7 mouse cellular contexts compared by ENCODE assay signal in genomic region chr15:103255169-103255568, GRCm38 (mm10). TPM values are rescaled to one million over a fixed set of nuclear protein-coding genes. Genes with fewer than 3 reads are reported as not detected.
DNase-seq lines count a peak whose midpoint lies in the region; ATAC-seq and TF ChIP-seq lines count a peak whose summit lies in the region.

No protein-coding gene starts in this region.

- TF ChIP-seq POLR2A in olfactory bulb, adult 2 months (IDR thresholded peaks at IDR 0.05; ENCODE audit: insufficient read depth, low read depth, low read length), result no peak

- H3K4me2 ChIP-seq in heart, embryonic 11.5 days, result peak overlapping the region; percentile 89
- peak overlapping the region; percentile 86 for H3K4me2 ChIP-seq in kidney, embryonic 14.5 days (replicated peaks; ENCODE audit: low read depth, low read length)

- H3K27ac ChIP-seq in brown adipose tissue, adult 24 weeks (replicated peaks; ENCODE audit: low read depth, low read length), result no peak overlapping the region
- H3K27ac ChIP-seq in heart, embryonic 11.5 days (ENCODE audit: low read depth, low read length), result peak overlapping the region; percentile 52
- H3K27ac ChIP-seq in kidney, embryonic 14.5 days (ENCODE audit: low read depth, low read length), result peak overlapping the region; percentile 62
- no peak overlapping the region for H3K27ac ChIP-seq in olfactory bulb, adult 2 months (ENCODE audit: insufficient read depth, low read depth, low read length)

- peak; percentile 52 for DNase-seq in Muller cell, postnatal 12 days (ENCODE audit: inconsistent ontology term)
- DNase-seq in lung, postnatal 10 days, result peak; percentile 71
- DNase-seq in layer of hippocampus, adult 9-11 months, result no peak

- H3K4me3 ChIP-seq in brown adipose tissue, adult 24 weeks (ENCODE audit: insufficient read depth, low read depth, low read length), result peak overlapping the region; percentile 17
- H3K4me3 ChIP-seq in heart, embryonic 11.5 days (ENCODE audit: low read depth, low read length), result peak overlapping the region; percentile 57
- H3K4me3 ChIP-seq in kidney, embryonic 14.5 days (ENCODE audit: low read length), result peak overlapping the region; percentile 44
- H3K4me3 ChIP-seq in olfactory bulb, adult 2 months (ENCODE audit: insufficient read depth, low read depth, low read length), result peak overlapping the region; percentile 27

- H3K36me3 ChIP-seq in heart, embryonic 11.5 days (ENCODE audit: control insufficient read depth, insufficient read depth, low read length), result no peaks in the 10 kb centered on the region
- no peaks in the 10 kb centered on the region for H3K36me3 ChIP-seq in kidney, embryonic 14.5 days (ENCODE audit: control insufficient read depth, insufficient read depth, low read length)

- no peaks in the 10 kb centered on the region for H3K9me3 ChIP-seq in heart, embryonic 11.5 days (replicated peaks; ENCODE audit: control insufficient read depth, low read length)
- no peaks in the 10 kb centered on the region for H3K9me3 ChIP-seq in kidney, embryonic 14.5 days (ENCODE audit: control insufficient read depth, low read length)

- H3K9ac ChIP-seq in heart, embryonic 11.5 days (ENCODE audit: low read depth, low read length), result peak overlapping the region; percentile 79
- peak overlapping the region; percentile 62 for H3K9ac ChIP-seq in kidney, embryonic 14.5 days (ENCODE audit: low read depth, low read length)

- WGBS in heart, embryonic 11.5 days (ENCODE audit: insufficient replicate concordance), result under 1% methylated on average over 25 of the region's 25 CpGs
- under 1% methylated on average over 23 of the region's 25 CpGs for WGBS in kidney, embryonic 14.5 days
- 2% methylated on average over 25 of the region's 25 CpGs for WGBS in olfactory bulb, adult 2 months

- TF ChIP-seq CTCF in olfactory bulb, adult 2 months (IDR thresholded peaks at IDR 0.05; ENCODE audit: insufficient read depth, low read depth, low read length), result no peak

- H3K4me1 ChIP-seq in brown adipose tissue, adult 24 weeks (ENCODE audit: control insufficient read depth, insufficient read depth, insufficient read length, low read length), result peaks cover 5% of the 10 kb centered on the region; the same call in 1 of the 2 replicates
- H3K4me1 ChIP-seq in heart, embryonic 11.5 days (ENCODE audit: control insufficient read depth, insufficient read depth, low read length), result peaks cover 23% of the 10 kb centered on the region
- H3K4me1 ChIP-seq in kidney, embryonic 14.5 days (ENCODE audit: control insufficient read depth, insufficient read depth, low read length), result peaks cover 23% of the 10 kb centered on the region
- H3K4me1 ChIP-seq in olfactory bulb, adult 2 months (ENCODE audit: control insufficient read depth, insufficient read depth, low read length), result peaks cover 6% of the 10 kb centered on the region; the same call in 1 of the 2 replicates

- ATAC-seq in heart, embryonic 11.5 days (replicated peaks; ENCODE audit: insufficient number of reproducible peaks, low FRiP score, low TSS enrichment), result peak; percentile 47
- ATAC-seq in kidney, embryonic 14.5 days (ENCODE audit: low FRiP score, low TSS enrichment), result peak; percentile 74

- no peaks in the 10 kb centered on the region for H3K27me3 ChIP-seq in heart, embryonic 11.5 days (ENCODE audit: control insufficient read depth, insufficient read depth, low read length)
- no peaks in the 10 kb centered on the region for H3K27me3 ChIP-seq in kidney, embryonic 14.5 days (ENCODE audit: control insufficient read depth, insufficient read depth, low read length)

RNA-seq across cellular contexts. Expression of gene Nfe2, which starts 3.0 kb away (rescaled TPM):
- polyA plus RNA-seq in brown adipose tissue, adult 24 weeks (2012; ENCODE audit: insufficient read depth, insufficient read length, missing spikeins), result not detected in 2 replicates
- polyA plus RNA-seq in heart, embryonic 11.5 days (2014; fragmentation: Nextera tagmentation; extraction: Ambion mirVana), result 21.9 and 24.2 TPM in 2 replicates
- polyA plus RNA-seq in kidney, embryonic 14.5 days (2014; fragmentation: Nextera tagmentation; extraction: Ambion mirVana), result 3.1 and 3.9 TPM in 2 replicates
- not detected in 2 replicates for polyA plus RNA-seq in olfactory bulb, adult 2 months (2012; ENCODE audit: insufficient read depth, insufficient read length, low replicate concordance, missing spikeins)

RNA-seq across cellular contexts. Expression of gene Hnrnpa1, which starts 14.9 kb away (rescaled TPM):
- 50.5 and 76.9 TPM in 2 replicates for polyA plus RNA-seq in brown adipose tissue, adult 24 weeks (2012; ENCODE audit: insufficient read depth, insufficient read length, missing spikeins)
- polyA plus RNA-seq in heart, embryonic 11.5 days (2014; fragmentation: Nextera tagmentation; extraction: Ambion mirVana), result 572 and 590 TPM in 2 replicates
- 1,180 and 1,314 TPM in 2 replicates for polyA plus RNA-seq in kidney, embryonic 14.5 days (2014; fragmentation: Nextera tagmentation; extraction: Ambion mirVana)
- polyA plus RNA-seq in olfactory bulb, adult 2 months (2012; ENCODE audit: insufficient read depth, insufficient read length, low replicate concordance, missing spikeins), result 185 and 643 TPM in 2 replicates

RNA-seq across cellular contexts. Expression of gene Cbx5, which starts 15.6 kb away (rescaled TPM):
- polyA plus RNA-seq in brown adipose tissue, adult 24 weeks (2012; ENCODE audit: insufficient read depth, insufficient read length, missing spikeins), result 29.2 and 37.9 TPM in 2 replicates
- polyA plus RNA-seq in heart, embryonic 11.5 days (2014; fragmentation: Nextera tagmentation; extraction: Ambion mirVana), result 139 and 146 TPM in 2 replicates
- polyA plus RNA-seq in kidney, embryonic 14.5 days (2014; fragmentation: Nextera tagmentation; extraction: Ambion mirVana), result 146 and 161 TPM in 2 replicates
- polyA plus RNA-seq in olfactory bulb, adult 2 months (2012; ENCODE audit: insufficient read depth, insufficient read length, low replicate concordance, missing spikeins), result 111 and 221 TPM in 2 replicates

RNA-seq across cellular contexts. Expression of gene Copz1, which starts 17.3 kb away (rescaled TPM):
- 85.4 and 95.1 TPM in 2 replicates for polyA plus RNA-seq in brown adipose tissue, adult 24 weeks (2012; ENCODE audit: insufficient read depth, insufficient read length, missing spikeins)
- 217 and 221 TPM in 2 replicates for polyA plus RNA-seq in heart, embryonic 11.5 days (2014; fragmentation: Nextera tagmentation; extraction: Ambion mirVana)
- 290 and 322 TPM in 2 replicates for polyA plus RNA-seq in kidney, embryonic 14.5 days (2014; fragmentation: Nextera tagmentation; extraction: Ambion mirVana)
- not detected in 2 replicates for polyA plus RNA-seq in olfactory bulb, adult 2 months (2012; ENCODE audit: insufficient read depth, insufficient read length, low replicate concordance, missing spikeins)

RNA-seq across cellular contexts. Expression of gene Gpr84, which starts 55.2 kb away (rescaled TPM):
- polyA plus RNA-seq in brown adipose tissue, adult 24 weeks (2012; ENCODE audit: insufficient read depth, insufficient read length, missing spikeins), result not detected in 2 replicates
- polyA plus RNA-seq in heart, embryonic 11.5 days (2014; fragmentation: Nextera tagmentation; extraction: Ambion mirVana), result 0.41 and 0.53 TPM in 2 replicates
- polyA plus RNA-seq in kidney, embryonic 14.5 days (2014; fragmentation: Nextera tagmentation; extraction: Ambion mirVana), result 0.47 and 0.69 TPM in 2 replicates
- polyA plus RNA-seq in olfactory bulb, adult 2 months (2012; ENCODE audit: insufficient read depth, insufficient read length, low replicate concordance, missing spikeins), result not detected in 2 replicates

Comparison
In these comparisons a context has a peak if more than half of its experiments do, and no peak if none do; other contexts are left out.
1. H3K27ac ChIP-seq: peak in heart, embryonic 11.5 days (single experiment) and kidney, embryonic 14.5 days (single experiment); none in brown adipose tissue, adult 24 weeks (single experiment) and olfactory bulb, adult 2 months (single experiment).
2. Peak in every context shown above with its lines, with median percentiles within 50 percentile points of each other: H3K4me3 ChIP-seq.